In genomic region chr4:109657851-109658500, GRCm38 (mm10) we compare ENCODE assay signal across 7 mouse cellular contexts. TPM values are rescaled to one million over a fixed set of nuclear protein-coding genes. Genes with fewer than 3 reads are reported as not detected.
DNase-seq lines count a peak whose midpoint lies in the region; ATAC-seq lines count a peak whose summit lies in the region.

No protein-coding gene starts in this region.

- H3K4me3 ChIP-seq in embryonic facial prominence, embryonic 10.5 days: peak overlapping the region; percentile 49
- H3K4me3 ChIP-seq in hindbrain, embryonic 12.5 days: peak overlapping the region; percentile 19

- no peak overlapping the region for H3K27ac ChIP-seq in embryonic facial prominence, embryonic 10.5 days (replicated peaks)
- no peak overlapping the region for H3K27ac ChIP-seq in hindbrain, embryonic 12.5 days

- H3K36me3 ChIP-seq in embryonic facial prominence, embryonic 10.5 days (replicated peaks): no peaks in the 10 kb centered on the region
- H3K36me3 ChIP-seq in hindbrain, embryonic 12.5 days: no peaks in the 10 kb centered on the region

- WGBS in embryonic facial prominence, embryonic 10.5 days: under 1% methylated on average over 20 of the region's 20 CpGs
- under 1% methylated on average over 20 of the region's 20 CpGs for WGBS in hindbrain, embryonic 12.5 days

- H3K27me3 ChIP-seq in embryonic facial prominence, embryonic 10.5 days (replicated peaks; ENCODE audit: low read depth, poor library complexity, severe bottlenecking): peaks cover 100% of the 10 kb centered on the region
- H3K27me3 ChIP-seq in hindbrain, embryonic 12.5 days: peaks cover 75% of the 10 kb centered on the region

- peak; percentile 11 for DNase-seq in right cerebral cortex, postnatal 4 days
- no peak for DNase-seq in right cerebral cortex, adult 18-20 months
- DNase-seq in embryonic facial prominence, embryonic 10.5 days (ENCODE audit: low spot score): peak; percentile 50
- DNase-seq in ovary, postnatal 10 days (ENCODE audit: low spot score): no peak
- no peak for DNase-seq in urinary bladder, adult 2 months (ENCODE audit: low spot score)

- ATAC-seq in hindbrain, embryonic 12.5 days (ENCODE audit: low FRiP score): no peak
- peak; percentile 43 for ATAC-seq in megakaryocyte progenitor cell, adult 5-6 weeks (replicated peaks; ENCODE audit: poor library complexity)

- no peaks in the 10 kb centered on the region for H3K9me3 ChIP-seq in embryonic facial prominence, embryonic 10.5 days
- no peaks in the 10 kb centered on the region for H3K9me3 ChIP-seq in hindbrain, embryonic 12.5 days (replicated peaks)

- H3K9ac ChIP-seq in hindbrain, embryonic 12.5 days: no peak overlapping the region

- H3K4me1 ChIP-seq in embryonic facial prominence, embryonic 10.5 days: peaks cover 9% of the 10 kb centered on the region
- H3K4me1 ChIP-seq in hindbrain, embryonic 12.5 days: peaks cover 7% of the 10 kb centered on the region

- H3K4me2 ChIP-seq in hindbrain, embryonic 12.5 days (replicated peaks): no peak overlapping the region

RNA-seq across cellular contexts. Expression of gene Cdkn2c, which starts 9.0 kb away (rescaled TPM):
- 1.3 and 2.0 TPM in 2 replicates for polyA plus RNA-seq in embryonic facial prominence, embryonic 10.5 days (2016; fragmentation: Nextera tagmentation; extraction: Ambion mirVana)
- polyA plus RNA-seq in hindbrain, embryonic 12.5 days (2016; fragmentation: Nextera tagmentation; extraction: Ambion mirVana): 7.3 and 8.8 TPM in 2 replicates
- total RNA-seq in megakaryocyte progenitor cell, adult 5-6 weeks (2015): 27.6 and 28.8 TPM in 2 replicates
- 32.7 and 40.3 TPM in 2 replicates for total RNA-seq in megakaryocyte progenitor cell, adult 5-6 weeks (2017)
- 16.1 and 16.4 TPM in 2 replicates for polyA plus RNA-seq in urinary bladder, adult 2 months (2012; rRNA removed)

RNA-seq across cellular contexts. Expression of gene Faf1, which starts 18.4 kb away (rescaled TPM):
- polyA plus RNA-seq in embryonic facial prominence, embryonic 10.5 days (2016; fragmentation: Nextera tagmentation; extraction: Ambion mirVana): 27.4 and 29.7 TPM in 2 replicates
- 45.5 and 47.0 TPM in 2 replicates for polyA plus RNA-seq in hindbrain, embryonic 12.5 days (2016; fragmentation: Nextera tagmentation; extraction: Ambion mirVana)
- 42.8 and 47.9 TPM in 2 replicates for total RNA-seq in megakaryocyte progenitor cell, adult 5-6 weeks (2015)
- total RNA-seq in megakaryocyte progenitor cell, adult 5-6 weeks (2017): 41.4 and 54.7 TPM in 2 replicates
- polyA plus RNA-seq in urinary bladder, adult 2 months (2012; rRNA removed): 16.9 and 17.7 TPM in 2 replicates

Comparison
In these comparisons a context has a peak if more than half of its experiments do, and no peak if none do; other contexts are left out.
1. DNase-seq: peak in right cerebral cortex, postnatal 4 days (single experiment) and embryonic facial prominence, embryonic 10.5 days (single experiment); none in right cerebral cortex, adult 18-20 months (single experiment), ovary, postnatal 10 days (single experiment) and urinary bladder, adult 2 months (single experiment).